Mouse (Mus musculus) heart, embryonic 16.5 days (tissue): Measurements from ENCODE around the gene Zc3h18. TPM values are rescaled to one million over a fixed set of nuclear protein-coding genes. Genes with fewer than 3 reads are reported as not detected.
A peak's percentile ranks its signal among the peaks of the same experiment; 100 is the strongest.

Source experiments
- ATAC-seq: fragments of 200-750 bp; cut with Nextera tagmentation; replicated peaks from 2 replicates; pipeline ENCODE4 v1.8.0; 2017; ENCODE audit warnings: moderate number of reproducible peaks; ENCODE audit not compliant: insufficient read depth, low FRiP score; ENCODE audit errors: extremely low read depth
- H3K27ac ChIP-seq: fragments of 300-500 bp; sonication (generic); 2 replicates; pipeline ENCODE4 v1.5.1; 2014; ENCODE audit warnings: mild to moderate bottlenecking, low read length, control low read depth, moderate library complexity
- H3K27me3 ChIP-seq: fragments of 300-500 bp; sonication (generic); 2 replicates; pipeline ENCODE4 v1.6.1; 2014; ENCODE audit warnings: low read length, mixed read lengths; ENCODE audit not compliant: control insufficient read depth, insufficient read depth
- H3K36me3 ChIP-seq: fragments of 300-500 bp; sonication (generic); 2 replicates; pipeline ENCODE4 v1.6.1; 2014; ENCODE audit not compliant: control insufficient read depth, insufficient read depth
- H3K4me1 ChIP-seq: fragments of 300-500 bp; sonication (generic); 2 replicates; pipeline ENCODE4 v1.6.1; 2014; ENCODE audit warnings: low read length, mixed read lengths; ENCODE audit not compliant: control insufficient read depth, insufficient read depth
- H3K4me2 ChIP-seq: fragments of 300-500 bp; sonication (generic); 2 replicates; pipeline ENCODE4 v1.6.1; 2014; ENCODE audit warnings: low read depth, mild to moderate bottlenecking, control low read depth, low read length
- H3K4me3 ChIP-seq: fragments of 300-500 bp; sonication (generic); 2 replicates; pipeline ENCODE4 v1.5.1; 2014; ENCODE audit warnings: mild to moderate bottlenecking, control low read depth, low read length
- H3K9ac ChIP-seq: fragments of 300-500 bp; sonication (generic); 2 replicates; pipeline ENCODE4 v1.6.1; 2014; ENCODE audit warnings: low read length, control low read depth
- H3K9me3 ChIP-seq: fragments of 300-500 bp; sonication (generic); replicated peaks from 2 replicates; pipeline ENCODE4 v1.6.1; 2016; ENCODE audit warnings: low read length; ENCODE audit not compliant: control insufficient read depth
- WGBS: fragments of 180-500 bp; shearing (Covaris S2); extraction: QIAGEN DNeasy Blood & Tissue Kit; methylation state at CpG from one replicate; pipeline ENCODE4 v1.1.7; 2014; 5-methylcytosine and 5-hydroxymethylcytosine counted together
- polyA plus RNA-seq: library from polyadenylated mRNA; unstranded; fragments of >200 nt; fragmentation: Nextera tagmentation; extraction: Ambion mirVana; gene quantifications from 2 replicates; pipeline ENCODE4 v1.2.1, GENCODE M21; 2015

Zc3h18 gene
- polyA plus RNA-seq, 1 experiment from 2014 or later: 28.7 TPM

DNA sequence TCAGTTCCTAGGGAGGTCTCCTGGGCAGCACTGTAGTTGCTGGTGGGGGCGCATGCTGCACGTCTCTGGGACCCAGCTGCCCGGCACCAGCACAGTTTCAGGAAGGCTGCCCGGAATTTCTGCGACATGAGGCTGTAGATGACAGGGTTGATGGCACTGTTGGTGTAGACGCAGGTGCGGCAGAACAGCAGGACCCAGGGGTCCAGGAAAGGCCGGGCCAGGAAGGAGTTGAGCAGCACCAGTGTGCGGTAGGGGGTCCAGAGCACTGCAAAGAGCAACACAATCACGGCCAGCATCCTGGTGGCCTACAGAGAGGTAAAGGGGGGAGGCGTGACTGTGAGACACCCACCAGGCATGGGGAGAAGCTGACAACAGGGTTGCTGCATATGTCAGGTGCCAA lies 19.2 kb upstream of the Zc3h18 start:
- WGBS: 69% methylated on average over 11 of the region's 11 CpGs
- H3K4me2 ChIP-seq: no peak overlapping the region
- H3K36me3 ChIP-seq: no peaks in the 10 kb centered on the region
- H3K4me3 ChIP-seq: no peak overlapping the region
- 0 out of 2 replicates have a peak, but pooled peaks cover 2% of the 10 kb centered on the region for H3K27me3 ChIP-seq
- H3K27ac ChIP-seq: no peak overlapping the region
- no peak overlapping the region for H3K9ac ChIP-seq
- no peaks in the 10 kb centered on the region for H3K9me3 ChIP-seq
- H3K4me1 ChIP-seq: no peaks in the 10 kb centered on the region
- ATAC-seq: no peak

DNA sequence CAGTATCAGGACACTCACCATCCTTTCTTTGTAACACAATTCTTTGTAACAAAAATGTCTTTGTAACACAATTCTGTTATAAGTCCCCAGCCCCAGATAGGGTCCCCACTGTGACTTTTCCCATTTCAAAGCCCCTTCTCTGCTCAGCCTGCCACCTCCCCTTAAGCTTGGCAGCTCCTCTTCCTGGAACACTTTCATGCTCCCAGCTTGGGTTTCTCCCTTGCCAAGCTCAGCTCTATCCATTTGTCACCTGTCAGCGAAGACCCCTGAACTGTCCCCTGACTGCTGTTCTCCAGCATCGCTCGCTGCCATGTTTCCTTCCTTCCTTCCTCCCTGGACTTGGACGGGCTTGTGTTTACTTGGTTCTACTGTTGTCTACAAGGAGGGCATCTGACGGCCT lies 18.8 kb upstream of the Zc3h18 start:
- H3K9me3 ChIP-seq: no peaks in the 10 kb centered on the region
- ATAC-seq: no peak
- no peak overlapping the region for H3K4me3 ChIP-seq
- no peaks in the 10 kb centered on the region for H3K4me1 ChIP-seq
- 71% methylated on average over 5 of the region's 5 CpGs for WGBS
- no peak overlapping the region for H3K4me2 ChIP-seq
- no peaks in the 10 kb centered on the region for H3K36me3 ChIP-seq
- no peak overlapping the region for H3K9ac ChIP-seq
- 0 out of 2 replicates have a peak, but pooled peaks cover 2% of the 10 kb centered on the region for H3K27me3 ChIP-seq
- no peak overlapping the region for H3K27ac ChIP-seq

DNA sequence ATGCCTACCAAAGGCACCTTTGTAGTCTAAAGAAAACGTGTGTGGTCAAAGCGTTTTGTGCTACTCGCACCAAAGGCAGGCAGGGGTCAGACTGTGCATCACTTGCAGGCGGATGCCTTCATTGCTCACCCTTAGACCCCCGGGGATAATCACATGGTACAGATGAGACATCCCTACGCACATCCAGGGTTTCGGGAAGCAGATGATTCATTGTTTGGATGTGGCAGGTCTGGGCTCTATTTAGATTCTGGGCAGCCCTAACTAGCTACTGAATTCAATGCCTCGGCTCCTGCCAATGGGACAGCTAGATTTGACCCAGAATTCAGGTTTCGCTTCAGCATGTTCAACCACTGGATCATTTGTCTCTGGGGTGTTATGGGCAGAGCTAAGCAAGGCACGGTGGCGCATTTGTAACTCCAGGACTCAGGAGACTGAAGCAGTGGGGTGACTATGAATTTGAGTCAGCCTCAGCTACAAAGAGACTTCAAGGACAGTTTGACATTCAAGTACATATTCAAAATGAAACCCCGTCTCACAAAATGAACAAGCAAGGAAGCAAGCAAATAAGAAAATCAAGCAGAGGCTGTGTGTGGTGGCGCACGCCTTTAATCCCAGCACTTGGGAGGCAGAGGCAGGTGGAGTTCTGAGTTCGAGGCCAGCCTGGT lies 17.2 kb upstream of the Zc3h18 start:
- H3K4me3 ChIP-seq: no peak overlapping the region
- WGBS: 83% methylated on average over 15 of the region's 15 CpGs
- H3K4me1 ChIP-seq: no peaks in the 10 kb centered on the region
- ATAC-seq: no peak
- H3K27ac ChIP-seq: no peak overlapping the region
- H3K36me3 ChIP-seq: no peaks in the 10 kb centered on the region
- H3K27me3 ChIP-seq: 0 out of 2 replicates have a peak, but pooled peaks cover 2% of the 10 kb centered on the region
- H3K4me2 ChIP-seq: no peak overlapping the region
- no peaks in the 10 kb centered on the region for H3K9me3 ChIP-seq
- H3K9ac ChIP-seq: no peak overlapping the region

DNA sequence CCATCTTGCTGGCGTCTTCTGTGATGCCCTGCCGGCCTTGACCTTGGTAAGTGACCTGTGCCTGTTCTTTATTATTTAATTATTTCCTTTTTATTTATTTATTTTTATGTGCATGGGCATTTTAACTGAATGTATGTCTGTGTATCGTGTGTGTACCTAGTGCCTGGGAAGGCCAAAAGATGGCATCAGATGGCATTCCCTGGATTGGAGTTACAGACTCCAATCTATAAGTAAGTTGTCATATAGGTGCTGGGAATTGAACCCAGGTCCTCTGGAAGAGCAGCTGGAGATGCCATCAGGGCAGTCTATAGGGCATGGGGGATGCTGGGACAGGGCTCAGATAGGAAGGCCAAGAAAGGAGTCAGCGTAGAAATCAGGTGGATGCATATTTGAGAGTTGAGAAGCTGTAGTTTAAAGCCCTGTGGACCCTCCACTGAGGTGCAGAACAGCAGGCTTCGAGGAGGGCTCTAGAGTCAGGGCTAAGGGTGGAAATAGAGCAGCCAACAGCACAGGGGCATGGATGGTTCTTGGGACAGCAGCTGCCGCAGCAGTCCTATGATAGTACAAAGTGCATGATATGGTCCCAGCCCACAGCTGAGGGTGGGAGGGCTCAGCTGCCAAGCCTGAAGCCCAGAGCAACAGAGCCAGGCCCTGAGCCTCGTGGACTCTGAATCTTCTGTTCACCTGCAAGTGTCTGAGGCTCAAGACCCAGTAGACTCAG lies 15.6 kb upstream of the Zc3h18 start, which contains the start of gene Trhr2:
TSS of gene Trhr2 (minus strand) at position 51 of the 721 bp plus-strand sequence.
- no peaks in the 10 kb centered on the region for H3K36me3 ChIP-seq
- 71% methylated on average over 7 of the region's 7 CpGs for whole genome bisulfite sequencing
- no peak within 1 kb of the TSS for H3K27ac ChIP-seq
- no peak within 1 kb of the TSS for H3K4me2 ChIP-seq
- H3K4me1 ChIP-seq: no peaks in the 10 kb centered on the region
- no peak within 1 kb of the TSS for H3K4me3 ChIP-seq
- 0 out of 2 replicates have a peak, but pooled peaks cover 2% of the 10 kb centered on the region for H3K27me3 ChIP-seq
- H3K9ac ChIP-seq: no peak within 1 kb of the TSS
- H3K9me3 ChIP-seq: no peaks in the 10 kb centered on the region
- no peak for ATAC-seq

DNA sequence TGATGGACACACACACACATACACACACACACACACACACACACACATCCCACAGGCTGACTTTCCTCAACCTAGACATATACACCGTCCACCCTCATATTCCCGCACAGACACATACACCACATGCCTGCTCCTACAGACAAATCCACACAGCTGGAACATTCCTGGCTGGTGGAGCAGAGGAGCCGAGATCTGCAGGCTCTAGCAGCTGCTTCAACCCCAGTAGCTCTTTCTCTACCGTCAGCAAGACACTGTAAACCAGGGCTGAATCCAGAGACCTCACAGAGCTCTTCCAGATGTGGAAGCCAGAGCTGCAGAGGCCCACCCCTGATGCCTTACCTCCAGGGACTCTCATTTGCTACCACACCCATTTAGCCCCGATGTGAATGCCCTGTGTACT lies 14.1 kb upstream of the Zc3h18 start:
- 41% methylated on average over 5 of the region's 5 CpGs for WGBS

DNA sequence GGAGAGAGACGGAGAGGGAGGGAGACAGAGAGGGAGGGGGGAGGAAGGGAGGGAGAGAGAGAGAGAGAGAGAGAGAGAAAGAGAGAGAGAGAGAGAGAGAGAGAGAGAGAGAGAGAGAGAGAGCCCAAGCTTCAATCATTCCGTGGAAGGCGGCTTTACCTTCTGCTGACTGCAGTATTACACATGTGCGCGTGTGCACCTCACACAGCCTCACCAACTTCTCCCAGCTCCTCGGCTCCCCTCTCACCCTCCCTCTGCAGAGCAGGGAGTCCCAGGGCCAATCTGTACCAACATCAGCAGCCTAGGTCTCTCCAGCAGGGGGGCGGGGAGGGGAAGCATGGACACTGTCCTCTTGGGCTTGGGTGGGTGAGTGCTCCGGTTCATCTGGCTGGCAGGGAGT lies 13.4 kb upstream of the Zc3h18 start:
- Histone ChIP-seq H3K9ac (no peak overlapping the region), H3K36me3 (no peaks in the 10 kb centered on the region), H3K27ac (no peak overlapping the region), H3K4me2 (no peak overlapping the region), H3K9me3 (no peaks in the 10 kb centered on the region), H3K4me1 (no peaks in the 10 kb centered on the region), H3K4me3 (no peak overlapping the region), H3K27me3 (no peaks in the 10 kb centered on the region)
- ATAC-seq: no peak
- 28% methylated on average over 8 of the region's 8 CpGs for WGBS

More for the DNA sequence above, 14.1 kb upstream of the Zc3h18 start:
- no peaks in the 10 kb centered on the region for H3K36me3 ChIP-seq
- H3K4me2 ChIP-seq: no peak overlapping the region
- no peaks in the 10 kb centered on the region for H3K4me1 ChIP-seq
- ATAC-seq: no peak
- H3K9ac ChIP-seq: no peak overlapping the region
- H3K9me3 ChIP-seq: no peaks in the 10 kb centered on the region
- H3K27me3 ChIP-seq: no peaks in the 10 kb centered on the region
- no peak overlapping the region for H3K27ac ChIP-seq
- no peak overlapping the region for H3K4me3 ChIP-seq

DNA sequence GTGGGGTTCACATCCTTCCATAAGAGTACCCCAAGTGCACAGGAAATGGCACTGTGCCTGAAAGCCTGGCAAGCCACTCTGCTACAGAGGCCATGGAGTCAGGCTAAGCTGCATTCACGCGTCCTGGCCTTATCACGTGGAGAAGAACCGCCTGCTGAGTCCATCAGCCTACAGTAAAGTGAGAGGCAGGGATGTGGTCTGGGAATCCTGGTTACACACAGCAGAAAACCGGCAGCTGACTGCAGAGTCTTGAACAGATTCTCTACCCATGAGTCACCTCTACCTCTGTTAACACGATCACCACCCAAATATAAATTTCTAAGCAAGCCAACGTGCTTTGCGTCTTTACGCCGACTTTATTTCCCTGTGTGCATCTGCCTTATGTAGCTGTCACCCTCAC lies 7.9 kb upstream of the Zc3h18 start:
- H3K27ac ChIP-seq: no peak overlapping the region
- H3K4me3 ChIP-seq: no peak overlapping the region
- no peaks in the 10 kb centered on the region for H3K9me3 ChIP-seq
- H3K27me3 ChIP-seq: no peaks in the 10 kb centered on the region
- no peak for ATAC-seq
- peaks cover 5% of the 10 kb centered on the region; the same call in 1 of the 2 replicates for H3K4me1 ChIP-seq
- no peak overlapping the region for H3K9ac ChIP-seq
- no peaks in the 10 kb centered on the region for H3K36me3 ChIP-seq
- WGBS: 47% methylated on average over 10 of the region's 10 CpGs
- H3K4me2 ChIP-seq: no peak overlapping the region

DNA sequence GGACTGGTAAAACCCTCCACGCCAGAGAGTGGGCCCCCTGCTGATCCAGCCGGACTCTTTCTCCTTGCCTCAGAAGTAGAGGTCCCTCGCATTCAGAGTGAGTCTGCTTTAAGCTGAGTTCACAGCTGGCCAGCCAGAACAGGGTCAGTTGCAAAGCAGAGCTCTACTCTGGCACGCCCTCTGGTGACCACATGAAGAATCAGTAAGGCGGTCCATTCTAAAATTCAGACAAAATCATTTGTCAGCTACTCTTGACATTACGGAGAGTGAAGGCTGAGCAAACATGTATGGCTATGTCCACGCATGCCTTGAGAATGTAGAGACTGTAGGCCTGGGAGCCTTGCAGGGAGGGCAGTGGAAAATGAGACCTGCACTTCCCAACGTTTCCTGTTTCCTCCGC lies 6.7 kb upstream of the Zc3h18 start:
- Histone ChIP-seq H3K9me3 (no peaks in the 10 kb centered on the region), H3K36me3 (no peaks in the 10 kb centered on the region), H3K4me2 (no peak overlapping the region), H3K9ac (0 out of 2 replicates have a peak overlapping the region, but pooled peaks have one; percentile 4), H3K4me3 (no peak overlapping the region), H3K27me3 (no peaks in the 10 kb centered on the region), H3K27ac (no peak overlapping the region), H3K4me1 (peaks cover 5% of the 10 kb centered on the region; the same call in 1 of the 2 replicates)
- 14% methylated on average over 9 of the region's 9 CpGs for WGBS
- ATAC-seq: peak; percentile 72

DNA sequence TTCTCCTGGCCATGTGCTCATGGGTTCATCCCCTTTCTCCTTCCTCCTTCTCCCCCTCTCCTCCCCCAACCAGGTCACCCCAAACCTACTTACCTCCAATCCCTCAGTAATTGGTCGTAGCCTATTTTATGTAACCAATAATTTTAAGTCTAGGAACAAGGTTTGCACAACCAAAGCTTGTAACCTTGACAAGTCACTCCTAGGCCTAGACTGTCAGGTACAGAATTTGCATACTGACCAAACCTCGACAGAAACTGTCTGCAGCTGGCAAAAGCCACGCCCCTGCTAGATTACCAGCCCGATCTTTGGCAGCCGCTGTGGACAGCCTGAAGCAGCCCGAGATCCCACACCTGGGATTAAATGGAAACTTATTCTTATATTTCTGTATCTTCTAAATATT lies 4.7 kb upstream of the Zc3h18 start:
- Histone ChIP-seq H3K4me2 (no peak overlapping the region), H3K36me3 (no peaks in the 10 kb centered on the region), H3K9ac (no peak overlapping the region), H3K4me3 (no peak overlapping the region), H3K4me1 (peaks cover 10% of the 10 kb centered on the region; the same call in 1 of the 2 replicates), H3K27me3 (no peaks in the 10 kb centered on the region), H3K27ac (no peak overlapping the region), H3K9me3 (no peaks in the 10 kb centered on the region)
- no peak for ATAC-seq
- 61% methylated on average over 6 of the region's 6 CpGs for WGBS
